Mouse (Mus musculus): ENCODE measurements around the gene Knl1. TPM values are rescaled to one million over a fixed set of nuclear protein-coding genes. Genes with fewer than 3 reads are reported as not detected.

The Knl1 gene
- total RNA-seq (2012; rRNA removed) (23.2 and 31.7 TPM in 2 replicates), polyA plus RNA-seq (2012; ENCODE audit: insufficient read depth in 1 of 2, insufficient read length in 2 of 2, low read depth in 1 of 2, low replicate concordance in 2 of 2, missing spikeins in 1 of 2) (100 to 1,000 TPM in 1 of 2 experiments, 10 to 100 TPM in 1; 18.6 to 160 TPM)

DNA sequence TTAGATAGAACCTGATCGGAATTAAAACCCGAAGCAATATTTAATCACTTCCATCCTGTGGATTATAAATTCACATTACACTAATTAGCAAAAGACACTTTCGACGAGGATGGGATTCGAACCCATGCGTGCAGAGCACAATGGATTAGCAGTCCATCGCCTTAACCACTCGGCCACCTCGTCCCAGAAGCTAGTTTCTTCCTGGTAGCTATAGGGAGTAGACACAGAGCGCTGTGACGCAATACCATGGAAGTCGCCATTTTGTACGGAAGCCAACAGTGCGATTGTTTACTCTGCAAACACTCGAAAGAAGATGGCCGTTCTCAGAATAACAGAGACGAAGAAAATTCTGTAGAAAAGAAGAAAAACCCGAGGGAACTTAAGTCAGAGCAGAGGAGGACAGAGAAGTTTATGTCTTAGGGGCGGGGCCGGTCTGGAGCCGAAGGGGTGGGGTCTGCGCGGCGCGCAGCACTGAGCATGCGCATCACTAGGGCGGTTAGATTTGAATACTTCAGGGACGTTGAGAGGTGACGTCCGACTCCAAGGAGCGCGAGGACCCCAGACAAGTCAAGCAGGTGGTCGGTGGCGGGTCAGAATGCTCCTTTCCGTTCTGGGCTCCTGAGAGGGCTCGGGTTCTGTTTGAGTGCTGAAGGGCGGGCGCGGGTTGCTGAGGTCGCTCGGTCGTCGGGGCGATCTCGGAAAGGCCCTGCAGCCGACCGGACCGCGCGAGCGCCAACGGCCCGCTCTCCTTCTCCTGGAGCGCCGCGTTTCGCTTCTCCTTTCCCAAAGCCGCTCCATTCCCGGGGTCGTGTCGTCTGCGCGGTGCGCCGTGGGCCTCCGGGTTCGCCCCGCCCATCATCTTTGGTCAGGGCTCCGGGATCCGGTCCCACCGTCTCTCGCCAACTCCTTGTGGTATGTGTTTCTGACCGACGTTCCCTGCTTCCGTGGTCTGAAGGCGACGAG is at the start of gene Knl1:
Gene Knl1 (plus strand): TSS at position 471 of the 963 bp plus-strand sequence.
- H3K27me3 ChIP-seq (ENCODE audit: control insufficient read depth in 1 of 2, insufficient read depth in 2 of 2, low read length in 2 of 2) = no peaks in the 10 kb centered on the region
- peaks cover 5 to 11% of the 10 kb centered on the region in 2 experiments for H3K4me1 ChIP-seq (ENCODE audit: control insufficient read depth in 1 of 2, insufficient read depth in 2 of 2, low read length in 2 of 2)
- H3K9me3 ChIP-seq (replicated peaks; ENCODE audit: insufficient read depth, low read length) = no peaks in the 10 kb centered on the region
- peak within 1 kb of the TSS; percentile 97 for H3K27ac ChIP-seq (ENCODE audit: control insufficient read depth, low read depth, low read length)
- DNase-seq (ENCODE audit: low read depth, low spot score) = peak; percentile 95
- peak within 1 kb of the TSS; percentile 90 to 94 for H3K4me3 ChIP-seq (ENCODE audit: control insufficient read depth in 1 of 2, insufficient read depth in 1 of 2, low read depth in 2 of 2, low read length in 2 of 2)
- peaks cover 41% of the 10 kb centered on the region for H3K79me2 ChIP-seq (ENCODE audit: control insufficient read depth, insufficient read depth, low read length, poor library complexity)
- peak within 1 kb of the TSS; percentile 100 for H3K9ac ChIP-seq (ENCODE audit: control insufficient read depth, low read depth, low read length, poor library complexity, severe bottlenecking)
- H3K36me3 ChIP-seq (ENCODE audit: control insufficient read depth in 1 of 2, insufficient read depth in 2 of 2, low read length in 2 of 2) = peaks cover 0 to 18% of the 10 kb centered on the region in 2 experiments; a peak in 2 of 4 replicates
- TF ChIP-seq BHLHE40 (IDR thresholded peaks at IDR 0.05; ENCODE audit: borderline replicate concordance, low read depth, low read length) (no peak), MAFK (IDR thresholded peaks at IDR 0.05; ENCODE audit: borderline replicate concordance, low read depth, low read length) (peak; percentile 98), ZNF384 (IDR thresholded peaks at IDR 0.05; ENCODE audit: low read depth, low read length) (no peak), JUND (IDR thresholded peaks at IDR 0.05; ENCODE audit: low read depth, low read length) (no peak), SMC3 (IDR thresholded peaks at IDR 0.05; ENCODE audit: low read depth, low read length) (no peak), ETS1 (IDR thresholded peaks at IDR 0.05; ENCODE audit: low read depth, low read length) (peak; percentile 8; the same call in 1 of the 2 replicates), POLR2A (IDR thresholded peaks at IDR 0.05; ENCODE audit: control insufficient read depth in 1 of 2, insufficient read depth in 1 of 2, low read depth in 1 of 2, low read length in 2 of 2, poor library complexity in 1 of 2) (peak; percentile 27 to 85; a peak in 3 of 4 replicates), RCOR1 (IDR thresholded peaks at IDR 0.05; ENCODE audit: low read depth, low read length) (no peak), GABPA (IDR thresholded peaks at IDR 0.05; ENCODE audit: low read depth, low read length) (no peak), EP300 (IDR thresholded peaks at IDR 0.05; ENCODE audit: low read depth in 1 of 2, low read length in 2 of 2) (peak in 1 of 2 experiments; percentile 4; a peak in 1 of 4 replicates), MAX (IDR thresholded peaks at IDR 0.05; ENCODE audit: low read length) (no peak), ZMIZ1 (IDR thresholded peaks at IDR 0.05; ENCODE audit: low read depth, low read length) (peak; percentile 64; the same call in 1 of the 2 replicates), POLR2AphosphoS2 (IDR thresholded peaks at IDR 0.05; ENCODE audit: low read length) (peak; percentile 79), CHD1 (IDR thresholded peaks at IDR 0.05; ENCODE audit: low read depth, low read length) (no peak), MAZ (IDR thresholded peaks at IDR 0.05; ENCODE audit: low read depth, low read length) (no peak), TBP (IDR thresholded peaks at IDR 0.05; ENCODE audit: low read depth, low read length) (peak; percentile 99), RAD21 (IDR thresholded peaks at IDR 0.05; ENCODE audit: low read depth, low read length) (no peak), CTCF (IDR thresholded peaks at IDR 0.05 in 2 of 3, conservative IDR thresholded peaks at IDR 0.05 in 1 of 3; ENCODE audit: control insufficient read depth in 1 of 3, insufficient read depth in 1 of 3, low read depth in 2 of 3, low read length in 3 of 3, poor library complexity in 1 of 3, severe bottlenecking in 1 of 3) (no peak), CHD2 (IDR thresholded peaks at IDR 0.05; ENCODE audit: low read length) (no peak), E2F4 (IDR thresholded peaks at IDR 0.05; ENCODE audit: borderline replicate concordance, low read depth, low read length) (peak; percentile 82; the same call in 1 of the 2 replicates), TAL1 (IDR thresholded peaks at IDR 0.05; ENCODE audit: low read length) (no peak), ZC3H11A (IDR thresholded peaks at IDR 0.05; ENCODE audit: low read depth, low read length) (no peak), NRF1 (IDR thresholded peaks at IDR 0.05; ENCODE audit: insufficient read depth, low read depth, low read length, poor library complexity, severe bottlenecking) (peak; percentile 83), KAT2A (conservative IDR thresholded peaks at IDR 0.05; ENCODE audit: low read depth, low read length) (peak; percentile 70; the same call in 1 of the 2 replicates), HCFC1 (IDR thresholded peaks at IDR 0.05; ENCODE audit: low read depth, low read length) (peak; percentile 85), ZKSCAN1 (IDR thresholded peaks at IDR 0.05; ENCODE audit: low read depth, low read length) (no peak), POLR2AphosphoS5 (IDR thresholded peaks at IDR 0.05; ENCODE audit: borderline replicate concordance, low read depth, low read length) (peak; percentile 65; the same call in 1 of the 2 replicates), UBTF (IDR thresholded peaks at IDR 0.05; ENCODE audit: borderline replicate concordance, insufficient read depth, low read depth, low read length) (no peak), MYC (IDR thresholded peaks at IDR 0.05; ENCODE audit: low read depth, low read length) (peak; percentile 66), ELF1 (IDR thresholded peaks at IDR 0.05; ENCODE audit: low read depth, low read length) (peak; percentile 83), NELFE (IDR thresholded peaks at IDR 0.05; ENCODE audit: low read depth, low read length) (peak; percentile 93), TCF12 (IDR thresholded peaks at IDR 0.05; ENCODE audit: low read depth, low read length) (no peak; the same call in 1 of the 2 replicates), GATA1 (IDR thresholded peaks at IDR 0.05; ENCODE audit: low read depth, low read length) (no peak), MEF2A (IDR thresholded peaks at IDR 0.05; ENCODE audit: extremely low read depth, insufficient replicate concordance, low read depth, low read length, poor library complexity, severe bottlenecking) (no peak)
